Mouse (Mus musculus): ENCODE data around the gene Cd3g. TPM values are rescaled to one million over a fixed set of nuclear protein-coding genes. Genes with fewer than 3 reads are reported as not detected.
A peak's percentile ranks its signal among the peaks of the same experiment; 100 is the strongest.

The Cd3g gene
- total RNA-seq, 2 experiments from 2014 or later, result not detected

- DNase-seq (ENCODE audit: low spot score in 2 of 2), result no peak
Measured at GRCm38 (mm10) chr9:44941756-44942155, 38.5 kb downstream of the Cd3g start.

GRCm38 (mm10) chr9:44921543-44921942, 58.7 kb downstream of the Cd3g start:
- intact Hi-C loops (cut with DNase I), result loop anchor here (5.0 kb wide), 2 partner anchors 39 to 41 kb away; partner anchors contain the start of gene Kmt2a
- DNase-seq (ENCODE audit: low spot score in 2 of 2), result no peak

More at GRCm38 (mm10) chr9:44941756-44942155, 38.5 kb downstream of the Cd3g start:
- intact Hi-C loops (cut with DNase I), result no loop called here

GRCm38 (mm10) chr9:44921123-44921468, 59.1 kb downstream of the Cd3g start:
- no peak for DNase-seq (ENCODE audit: low spot score in 2 of 2)
- intact Hi-C loops (cut with DNase I), result loop anchor here (5.0 kb wide), 2 partner anchors 39 to 41 kb away; partner anchors contain the start of gene Kmt2a

GRCm38 (mm10) chr9:44920374-44921122, 59.7 kb downstream of the Cd3g start, which contains the start of gene Atp5l:
Gene Atp5l, minus strand, starts transcription at chr9:44920742.
- DNase-seq (ENCODE audit: low spot score in 2 of 2), result peak; percentile 86 to 93
- intact Hi-C loops (cut with DNase I), result loop anchor here (5.0 kb wide), 2 partner anchors 38 to 42 kb away; partner anchors contain the start of gene Kmt2a

- no peak for DNase-seq (ENCODE audit: low spot score in 2 of 2)
- intact Hi-C loops (cut with DNase I), result loop anchor here (5.0 kb wide), 2 partner anchors 37 to 43 kb away; partner anchors contain the start of gene Kmt2a
Measured at GRCm38 (mm10) chr9:44919606-44920005, 60.6 kb downstream of the Cd3g start.

Other genes starting within 250 kb of the Cd3g start
- gene Phldb1, start 245.2 kb downstream of the Cd3g start, total RNA-seq (2021), result 10 to 100 TPM; 62.4 to 65.7 TPM
- gene Arcn1, start 212.6 kb downstream of the Cd3g start, total RNA-seq (2021), result 10 to 100 TPM; 91.2 to 97.7 TPM
- 10 to 100 TPM; 68.2 to 85.5 TPM for gene Ift46, start 212.5 kb downstream of the Cd3g start, total RNA-seq (2021)
- 10 to 100 TPM; 36.5 to 41.3 TPM for gene Tmem25, start 181.1 kb downstream of the Cd3g start, total RNA-seq (2021)
- 1 to 10 TPM in 1 of 2 experiments, under 1 TPM in 1; 0.78 to 1.4 TPM for gene Ttc36, start 177.4 kb downstream of the Cd3g start, total RNA-seq (2021)
- 10 to 100 TPM; 44.2 to 54.4 TPM for gene Kmt2a, start 99.1 kb downstream of the Cd3g start, total RNA-seq (2021)
- gene Atp5l, start 59.7 kb downstream of the Cd3g start, total RNA-seq (2021), result 100 to 1,000 TPM; 372 to 384 TPM
- gene Ube4a, start 14.8 kb downstream of the Cd3g start, total RNA-seq (2021), result 10 to 100 TPM; 77.6 to 79.8 TPM
- gene Cd3d, start 1.4 kb upstream of the Cd3g start, total RNA-seq (2021), result not detected
- not detected for gene Cd3e, start 29.2 kb upstream of the Cd3g start, total RNA-seq (2021)
- 1 to 10 TPM; 1.2 to 1.9 TPM for gene Mpzl2, start 59.4 kb upstream of the Cd3g start, total RNA-seq (2021)
- gene Mpzl3, start 74.8 kb upstream of the Cd3g start, total RNA-seq (2021), result 1 to 10 TPM; 3.7 to 4.1 TPM
- under 1 TPM; 0.35 to 0.57 TPM for gene Jaml, start 98.8 kb upstream of the Cd3g start, total RNA-seq (2021)
- gene Scn2b, start 137.4 kb upstream of the Cd3g start, total RNA-seq (2021), result 100 to 1,000 TPM; 174 to 177 TPM
- gene Scn4b, start 158.0 kb upstream of the Cd3g start, total RNA-seq (2021), result 10 to 100 TPM; 11.3 to 16.2 TPM
- gene BC049352, start 201.6 kb upstream of the Cd3g start, total RNA-seq (2021), result under 1 TPM; 0.55 to 0.66 TPM
- under 1 TPM in 1 of 2 experiments, not detected in 1; 0.25 TPM for gene Tmprss4, start 223.7 kb upstream of the Cd3g start, total RNA-seq (2021)

Data from left cerebral cortex, postnatal 14 days (tissue).